Mouse (Mus musculus) hindbrain, embryonic 10.5 days (tissue): ENCODE measurements at regions not wholly inside any gene's neighbourhood (a gene's known extent, or its start where the extent isn't known, plus 50 kb on each side); places are given as distances from the start of the nearest gene placed in this dataset.

Source experiments
- DNase-seq: peaks from one replicate; pipeline ENCODE4 v3.0.0-alpha.2; 2017; ENCODE audit warnings: low spot score
- H3K27ac ChIP-seq: fragments of 300-500 bp; sonication (generic); 2 replicates; pipeline ENCODE4 v1.5.1; 2016; ENCODE audit warnings: mild to moderate bottlenecking, moderate library complexity
- H3K27me3 ChIP-seq: fragments of 300-500 bp; sonication (generic); 2 replicates; pipeline ENCODE4 v1.6.1; 2016; ENCODE audit warnings: mild to moderate bottlenecking; ENCODE audit not compliant: poor library complexity, insufficient read depth, severe bottlenecking
- H3K36me3 ChIP-seq: fragments of 300-500 bp; sonication (generic); 2 replicates; pipeline ENCODE4 v1.6.1; 2016; ENCODE audit warnings: mild to moderate bottlenecking, moderate library complexity
- H3K4me1 ChIP-seq: fragments of 300-500 bp; sonication (generic); replicated peaks from 2 replicates; pipeline ENCODE4 v1.6.1; 2016; ENCODE audit warnings: mild to moderate bottlenecking
- H3K4me3 ChIP-seq: fragments of 300-500 bp; sonication (generic); 2 replicates; pipeline ENCODE4 v1.5.1; 2016; ENCODE audit warnings: mild to moderate bottlenecking, moderate library complexity
- H3K9me3 ChIP-seq: fragments of 300-500 bp; sonication (generic); 2 replicates; pipeline ENCODE4 v1.6.1; 2016; ENCODE audit warnings: mild to moderate bottlenecking, moderate library complexity
- WGBS: fragments of 180-500 bp; shearing (Covaris S2); methylation state at CpG from one replicate; pipeline ENCODE4 v1.1.7; 2016; 5-methylcytosine and 5-hydroxymethylcytosine counted together

- no peak for DNase-seq
Observed at GRCm38 (mm10) chr9:43990124-43990523, 53.1 kb upstream of the Thy1 start.

GRCm38 (mm10) chr9:43993221-43993976, 49.8 kb upstream of the Thy1 start:
- Histone ChIP-seq H3K4me3 (no peak overlapping the region), H3K36me3 (no peaks in the 10 kb centered on the region), H3K27ac (peak overlapping the region; percentile 64), H3K4me1 (peaks cover 40% of the 10 kb centered on the region), H3K9me3 (no peaks in the 10 kb centered on the region), H3K27me3 (no peaks in the 10 kb centered on the region)
- 35% methylated on average over 9 of the region's 9 CpGs for WGBS
- DNase-seq: no peak

More at GRCm38 (mm10) chr9:43990124-43990523, 53.1 kb upstream of the Thy1 start:
- peaks cover 41% of the 10 kb centered on the region for H3K4me1 ChIP-seq
- 0 out of 2 replicates have a peak overlapping the region, but pooled peaks have one; percentile 29 for H3K27ac ChIP-seq
- no peaks in the 10 kb centered on the region for H3K36me3 ChIP-seq
- no peaks in the 10 kb centered on the region for H3K9me3 ChIP-seq
- H3K27me3 ChIP-seq: no peaks in the 10 kb centered on the region
- H3K4me3 ChIP-seq: no peak overlapping the region
- WGBS: 75% methylated on average over 11 of the region's 11 CpGs
